Mouse (Mus musculus) testis, adult 2 months (tissue): Measurements from ENCODE around the gene Nup153. TPM values are rescaled to one million over a fixed set of nuclear protein-coding genes. Genes with fewer than 3 reads are reported as not detected.
A peak's percentile ranks its signal among the peaks of the same experiment; 100 is the strongest.

Experiments
- H3K27ac ChIP-seq: fragments of 200-500 bp; 2 replicates; pipeline ENCODE4 v1.5.1; 2012; ENCODE audit warnings: low read depth, low read length; ENCODE audit not compliant: control insufficient read depth, insufficient read depth
- H3K27me3 ChIP-seq: fragments of 200-500 bp; 2 replicates; pipeline ENCODE4 v1.6.1; 2012; ENCODE audit warnings: mild to moderate bottlenecking, low read length, moderate library complexity; ENCODE audit not compliant: control insufficient read depth, insufficient read depth
- H3K36me3 ChIP-seq: fragments of 200-500 bp; 2 replicates; pipeline ENCODE4 v1.6.1; 2012; ENCODE audit warnings: mild to moderate bottlenecking, low read length; ENCODE audit not compliant: control insufficient read depth, insufficient read depth
- H3K4me1 ChIP-seq: fragments of 200-500 bp; 2 replicates; pipeline ENCODE4 v1.6.1; 2012; ENCODE audit warnings: low read length; ENCODE audit not compliant: control insufficient read depth, insufficient read depth
- H3K4me3 ChIP-seq: fragments of 200-500 bp; 2 replicates; pipeline ENCODE4 v1.5.1; 2012; ENCODE audit warnings: low read depth, mild to moderate bottlenecking, low read length, moderate library complexity, mixed read lengths; ENCODE audit not compliant: control insufficient read depth
- CTCF ChIP-seq: fragments of 200-500 bp; IDR thresholded peaks from 2 replicates; pipeline ENCODE4 v1.5.1; 2012; ENCODE audit warnings: low read depth, mild to moderate bottlenecking, inconsistent platforms, low read length, moderate library complexity; ENCODE audit not compliant: control insufficient read depth, insufficient read depth, insufficient replicate concordance
- POLR2A ChIP-seq: fragments of 200-500 bp; IDR thresholded peaks from 2 replicates; pipeline ENCODE4 v1.6.1; 2012; ENCODE audit warnings: low read depth, mild to moderate bottlenecking, inconsistent platforms, low read length, moderate library complexity; ENCODE audit not compliant: control insufficient read depth
- polyA plus RNA-seq: library from polyadenylated mRNA; depleted of rRNA; stranded (reverse); fragments of >200 nt; gene quantifications from 2 replicates; pipeline ENCODE4 v1.2.3, GENCODE M21; 2012

Gene Nup153
- polyA plus RNA-seq, 1 experiment = 272 TPM

- TF ChIP-seq POLR2A (no peak), CTCF (no peak)
- H3K4me1 ChIP-seq = no peaks in the 10 kb centered on the region
- H3K36me3 ChIP-seq = no peaks in the 10 kb centered on the region; the same call in 1 of the 2 replicates
- H3K4me3 ChIP-seq = no peak overlapping the region
- no peak overlapping the region for H3K27ac ChIP-seq
- no peaks in the 10 kb centered on the region for H3K27me3 ChIP-seq
Measured at GRCm38 (mm10) chr13:46695932-46696331, 31.8 kb downstream of the Nup153 start.

GRCm38 (mm10) chr13:46695296-46695908 is 32.3 kb downstream of the Nup153 start:
- no peak overlapping the region for H3K27ac ChIP-seq
- no peak for TF ChIP-seq POLR2A
- TF ChIP-seq CTCF = no peak
- H3K36me3 ChIP-seq = no peaks in the 10 kb centered on the region; the same call in 1 of the 2 replicates

DNA sequence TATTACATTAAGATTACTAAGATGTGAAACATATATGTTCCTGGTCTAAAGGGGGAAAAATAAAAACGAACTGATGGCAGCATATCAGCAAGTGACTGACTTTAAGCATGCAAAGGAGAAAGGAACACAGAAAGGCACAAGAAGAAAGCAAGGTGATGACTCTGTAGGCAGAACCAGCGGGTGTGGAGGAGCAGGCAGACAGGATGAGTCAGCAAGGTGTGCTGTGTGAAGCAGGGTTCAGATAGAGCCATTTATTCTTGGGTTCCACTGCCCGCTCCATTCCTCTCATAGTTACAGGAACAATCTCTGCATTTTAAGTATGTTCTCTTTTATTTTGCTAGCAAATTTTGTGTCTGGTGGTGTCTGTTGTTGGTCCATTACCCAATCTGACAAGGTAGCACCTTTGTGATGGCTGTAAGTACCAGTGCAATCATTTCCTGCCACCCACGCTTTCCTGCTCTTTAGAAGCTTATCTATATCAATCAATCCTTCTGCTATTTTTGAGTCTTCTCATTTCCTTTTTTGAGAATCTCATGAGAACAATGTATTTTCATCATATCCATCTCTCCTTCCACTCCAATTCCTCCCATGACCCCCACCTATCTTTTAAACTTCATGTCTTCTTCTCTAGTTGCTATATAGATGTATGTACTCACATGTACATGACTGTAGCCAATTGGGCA is 37.0 kb downstream of the Nup153 start:
- no peak for TF ChIP-seq CTCF
- TF ChIP-seq POLR2A = no peak
- Histone ChIP-seq H3K4me3 (no peak overlapping the region), H3K27ac (no peak overlapping the region), H3K27me3 (no peaks in the 10 kb centered on the region), H3K4me1 (no peaks in the 10 kb centered on the region), H3K36me3 (no peaks in the 10 kb centered on the region; the same call in 1 of the 2 replicates)

More at GRCm38 (mm10) chr13:46695296-46695908, 32.3 kb downstream of the Nup153 start:
- Histone ChIP-seq H3K4me1 (no peaks in the 10 kb centered on the region), H3K4me3 (no peak overlapping the region), H3K27me3 (no peaks in the 10 kb centered on the region)

GRCm38 (mm10) chr13:46683370-46683769 is 44.4 kb downstream of the Nup153 start:
- Histone ChIP-seq H3K27me3 (no peaks in the 10 kb centered on the region), H3K4me3 (no peak overlapping the region), H3K4me1 (no peaks in the 10 kb centered on the region), H3K36me3 (no peaks in the 10 kb centered on the region; the same call in 1 of the 2 replicates), H3K27ac (no peak overlapping the region)
- TF ChIP-seq POLR2A = no peak
- no peak for TF ChIP-seq CTCF

- Histone ChIP-seq H3K4me1 (no peaks in the 10 kb centered on the region), H3K36me3 (no peaks in the 10 kb centered on the region; the same call in 1 of the 2 replicates)
- TF ChIP-seq CTCF = no peak
- no peak for TF ChIP-seq POLR2A
Measured at GRCm38 (mm10) chr13:46682921-46683320, 44.8 kb downstream of the Nup153 start.

DNA sequence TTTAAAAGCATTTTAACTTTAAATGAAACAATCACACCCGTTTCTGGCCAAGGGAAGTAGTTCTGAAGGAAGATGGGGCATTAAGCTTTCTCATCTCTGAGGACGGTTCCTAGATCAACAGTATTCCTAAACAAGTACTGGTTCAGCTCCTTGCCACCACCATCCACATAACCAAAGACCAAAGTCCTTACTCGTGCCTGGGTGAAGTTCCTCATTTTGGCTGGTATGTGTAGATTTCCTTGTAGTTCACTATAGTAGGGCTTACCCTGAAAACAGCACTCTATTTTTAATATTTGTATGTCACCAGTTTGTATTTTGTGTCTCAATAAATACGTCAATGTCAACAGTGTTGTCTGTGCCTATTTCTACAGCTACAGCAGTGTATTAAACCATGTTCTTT is 50.0 kb downstream of the Nup153 start:
- TF ChIP-seq POLR2A = no peak
- no peak for TF ChIP-seq CTCF
- Histone ChIP-seq H3K4me3 (no peak overlapping the region), H3K27me3 (no peaks in the 10 kb centered on the region), H3K27ac (no peak overlapping the region), H3K4me1 (no peaks in the 10 kb centered on the region), H3K36me3 (no peaks in the 10 kb centered on the region)

More at GRCm38 (mm10) chr13:46682921-46683320, 44.8 kb downstream of the Nup153 start:
- H3K27ac ChIP-seq = no peak overlapping the region
- no peaks in the 10 kb centered on the region for H3K27me3 ChIP-seq
- no peak overlapping the region for H3K4me3 ChIP-seq

DNA sequence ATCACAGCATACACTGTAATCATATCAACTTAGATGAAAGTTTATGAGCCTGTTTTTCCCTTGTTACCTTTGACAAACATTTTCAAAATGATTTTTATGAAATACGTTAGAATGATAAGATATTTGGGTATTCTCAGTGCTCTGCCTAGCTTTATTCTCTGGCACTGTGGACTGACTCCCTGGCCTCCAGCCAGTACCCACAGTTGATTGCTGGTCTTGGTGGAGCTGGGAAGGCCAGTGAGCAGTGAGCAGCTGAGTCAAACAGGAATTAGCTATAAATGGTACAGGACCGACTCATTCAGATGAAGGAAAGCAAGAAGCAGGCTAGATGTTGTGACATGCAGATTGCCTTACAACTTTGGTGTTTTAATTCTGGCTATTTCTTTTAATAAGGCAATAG is 53.1 kb downstream of the Nup153 start:
- Histone ChIP-seq H3K27me3 (no peaks in the 10 kb centered on the region), H3K27ac (no peak overlapping the region), H3K4me1 (no peaks in the 10 kb centered on the region; the same call in 1 of the 2 replicates), H3K36me3 (no peaks in the 10 kb centered on the region; the same call in 1 of the 2 replicates), H3K4me3 (no peak overlapping the region)
- no peak for TF ChIP-seq CTCF
- TF ChIP-seq POLR2A = no peak

DNA sequence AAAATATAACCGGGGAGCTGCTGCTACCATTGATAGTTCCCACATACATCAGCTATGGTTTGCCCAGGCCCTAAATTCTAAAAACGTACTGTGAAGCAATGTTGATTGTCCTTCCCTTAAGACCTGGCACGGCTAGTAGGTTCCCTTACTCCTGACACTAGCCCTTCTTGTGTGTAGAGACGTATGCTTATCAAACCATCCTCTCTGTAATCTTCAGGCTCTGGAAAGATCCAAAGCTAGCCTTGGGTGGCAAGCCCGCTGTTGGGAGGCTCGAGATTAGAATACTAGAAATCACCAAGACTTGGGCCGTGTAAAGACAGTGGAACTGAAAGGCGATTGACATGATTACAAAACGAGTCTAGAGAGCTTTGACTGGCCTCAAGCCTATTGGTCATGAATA is 57.2 kb downstream of the Nup153 start:
- H3K4me3 ChIP-seq = peak overlapping the region; percentile 86

More for the DNA sequence above, 57.2 kb downstream of the Nup153 start:
- H3K36me3 ChIP-seq = no peaks in the 10 kb centered on the region; the same call in 1 of the 2 replicates
- no peaks in the 10 kb centered on the region for H3K27me3 ChIP-seq
- H3K27ac ChIP-seq = peak overlapping the region; percentile 25; the same call in 1 of the 2 replicates
- TF ChIP-seq CTCF = no peak
- no peak for TF ChIP-seq POLR2A
- peaks cover 2% of the 10 kb centered on the region; the same call in 1 of the 2 replicates for H3K4me1 ChIP-seq
